ENCODE assay signal across 17 mouse cellular contexts in genomic region chr8:65087711-65088110, GRCm38 (mm10). TPM values are rescaled to one million over a fixed set of nuclear protein-coding genes. Genes with fewer than 3 reads are reported as not detected.
DNase-seq lines count a peak whose midpoint lies in the region; TF ChIP-seq lines count a peak whose summit lies in the region.
"Had no signal": no experiment of that assay in that cellular context is flagged by ENCODE, and none has a peak within 500 bp of the region (broad histone marks: within the 10 kb centered on the region; RNA-seq: fewer than 3 reads in every experiment).

No protein-coding gene starts in this region.

- no peak for TF ChIP-seq CTCF in gastrocnemius, adult 2 months (IDR thresholded peaks at IDR 0.05)

- peak; percentile 63 for DNase-seq in gastrocnemius, adult 2 months
- no peak for DNase-seq in gastrocnemius, postnatal 36 days
- peak; percentile 38 for DNase-seq in kidney, postnatal 14 days
- no peak for DNase-seq in kidney, adult 8-10 months
- DNase-seq in ovary, postnatal 36 days (ENCODE audit: low spot score): peak; percentile 26
- no peak for DNase-seq in ovary, postnatal 10 days (ENCODE audit: low spot score)
- DNase-seq in skeletal muscle tissue, adult 2 months (ENCODE audit: low read depth, low spot score): peak; percentile 44
- DNase-seq: cerebellum, adult 11 months; liver; liver, postnatal 0 days; spleen, adult 18-20 months had no signal

- no peak overlapping the region for H3K4me3 ChIP-seq in gastrocnemius, adult 2 months
- H3K4me3 ChIP-seq: erythroblast, embryonic 14.5 days; forebrain, embryonic 15.5 days; heart, embryonic 10.5 days; left cerebral cortex, adult 2 months; neural tube, embryonic 13.5 days had no signal

- H3K27ac ChIP-seq in gastrocnemius, adult 2 months: no peak overlapping the region
- H3K27ac ChIP-seq: forebrain, embryonic 15.5 days; heart, embryonic 10.5 days; left cerebral cortex, adult 2 months; neural tube, embryonic 13.5 days had no signal

- intact Hi-C loops in gastrocnemius, adult 2 months (cut with DNase I): no loop called here
- intact Hi-C loops in gastrocnemius, postnatal 36 days (cut with DNase I): no loop called here

RNA-seq across cellular contexts. Expression of gene Gm10663, which starts 12.9 kb away (rescaled TPM):
- total RNA-seq in gastrocnemius, adult 2 months (2021): not detected
- total RNA-seq in gastrocnemius, postnatal 36 days (2021): not detected
- total RNA-seq: heart, postnatal 14 days; left cerebral cortex, adult 2 months had no signal

RNA-seq across cellular contexts. Expression of gene BC030870, which starts 41.7 kb away (rescaled TPM):
- not detected for total RNA-seq in gastrocnemius, adult 2 months (2021)
- total RNA-seq in gastrocnemius, postnatal 36 days (2021): not detected
- total RNA-seq: heart, postnatal 14 days; left cerebral cortex, adult 2 months had no signal

RNA-seq across cellular contexts. Expression of gene Apela, which starts 50.6 kb away (rescaled TPM):
- not detected for total RNA-seq in gastrocnemius, adult 2 months (2021)
- not detected for total RNA-seq in gastrocnemius, postnatal 36 days (2021)
- total RNA-seq: heart, postnatal 14 days; left cerebral cortex, adult 2 months had no signal

Comparison
In these comparisons a context has a peak if more than half of its experiments do, and no peak if none do; other contexts are left out.
1. DNase-seq: peak in gastrocnemius, adult 2 months (single experiment), kidney, postnatal 14 days (single experiment), ovary, postnatal 36 days (single experiment) and skeletal muscle tissue, adult 2 months (single experiment); none in gastrocnemius, postnatal 36 days (0 of 2), kidney, adult 8-10 months (0 of 2) and ovary, postnatal 10 days (single experiment).